Mouse (Mus musculus) bone marrow macrophage, adult 2 months (primary cell): Measurements from ENCODE around the gene Rbm33.

Experiments used
- CTCF ChIP-seq: IDR thresholded peaks from 2 replicates; pipeline ENCODE4 v1.5.1; 2012; ENCODE audit warnings: low read depth, mild to moderate bottlenecking, low read length, moderate library complexity
- POLR2A ChIP-seq: IDR thresholded peaks from 2 replicates; pipeline ENCODE4 v1.6.1; 2012; ENCODE audit warnings: mild to moderate bottlenecking, low read depth, low read length, borderline replicate concordance

DNA sequence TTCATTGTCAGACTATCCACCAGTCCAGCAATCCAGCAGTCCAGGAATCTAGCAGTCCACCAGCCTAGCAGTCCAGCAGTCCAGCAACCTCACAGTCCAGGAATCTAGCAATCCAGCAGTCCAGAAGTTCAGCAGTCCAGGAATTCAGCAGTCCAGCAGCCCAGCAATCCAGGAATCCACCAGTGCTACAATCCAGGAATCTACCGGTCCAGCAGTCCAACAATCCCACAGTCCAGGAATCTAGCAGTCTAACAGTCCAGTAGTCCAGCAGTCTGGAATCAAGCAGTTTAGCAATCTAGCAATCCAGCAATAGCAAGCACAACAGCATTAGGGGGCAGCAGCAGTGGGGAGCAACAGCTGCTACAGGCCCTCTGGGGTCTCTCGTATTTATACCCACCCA is 44.1 kb upstream of the Rbm33 start:
- TF ChIP-seq CTCF (no peak), POLR2A (no peak)
